Mouse (Mus musculus) C2C12 (cell line): ENCODE measurements around the gene Bcam. TPM values are rescaled to one million over a fixed set of nuclear protein-coding genes. Genes with fewer than 3 reads are reported as not detected.

Experiments
- H3K27me3 ChIP-seq: one replicate; pipeline ENCODE4 v1.6.1; 2011; ENCODE audit not compliant: control insufficient read depth, insufficient read depth, insufficient read length
- H3K36me3 ChIP-seq: one replicate; pipeline ENCODE4 v1.6.1; 2011; ENCODE audit not compliant: control insufficient read depth, insufficient read depth
- H3K4me3 ChIP-seq: one replicate; pipeline ENCODE4 v1.5.1; 2011; ENCODE audit warnings: mild to moderate bottlenecking, control low read depth; ENCODE audit not compliant: poor library complexity, insufficient read depth, severe bottlenecking
- H3K79me2 ChIP-seq: one replicate; pipeline ENCODE4 v1.6.1; 2011; ENCODE audit not compliant: control insufficient read depth, insufficient read depth
- H3K79me3 ChIP-seq: one replicate; pipeline ENCODE4 v1.6.1; 2011; ENCODE audit warnings: low read depth, control low read depth
- H3ac ChIP-seq: one replicate; pipeline ENCODE3; 2011; ENCODE audit warnings: low read depth; ENCODE audit not compliant: control insufficient read depth, insufficient read length
- CEBPB ChIP-seq: IDR thresholded peaks from one replicate; pipeline ENCODE4 v1.6.1; 2011; ENCODE audit warnings: low read depth, mild to moderate bottlenecking, control low read depth, moderate library complexity
- CTCF ChIP-seq: IDR thresholded peaks from one replicate; pipeline ENCODE4 v1.5.1; 2011; ENCODE audit not compliant: control insufficient read depth, insufficient read depth, insufficient read length
- FOSL1 ChIP-seq: IDR thresholded peaks from one replicate; pipeline ENCODE4 v1.8.0; 2011; ENCODE audit warnings: mild to moderate bottlenecking, low read length; ENCODE audit not compliant: poor library complexity, insufficient read depth, severe bottlenecking
- MAX ChIP-seq: IDR thresholded peaks from one replicate; pipeline ENCODE4 v1.6.1; 2011; ENCODE audit warnings: mild to moderate bottlenecking, control low read depth
- MYOD1 ChIP-seq: IDR thresholded peaks from one replicate; pipeline ENCODE4 v1.6.1; 2011; ENCODE audit warnings: low read depth; ENCODE audit not compliant: control insufficient read depth, insufficient read length
- MYOG ChIP-seq: IDR thresholded peaks from one replicate; pipeline ENCODE4 v1.6.1; 2011; ENCODE audit not compliant: control insufficient read depth, insufficient read length; ENCODE audit errors: extremely low read depth
- USF1 ChIP-seq: IDR thresholded peaks from one replicate; pipeline ENCODE4 v1.6.1; 2011; ENCODE audit warnings: low read depth, mild to moderate bottlenecking, control low read depth, moderate library complexity
- polyA plus RNA-seq: library from polyadenylated mRNA; unstranded; fragments of >200 nt; fragmentation: generic; extraction: Trizol; gene quantifications from one replicate; pipeline ENCODE4 v1.2.1, GENCODE M21; 2012; ENCODE audit warnings: missing spikeins

Bcam gene
- polyA plus RNA-seq, 1 experiment: 1.7 TPM

DNA sequence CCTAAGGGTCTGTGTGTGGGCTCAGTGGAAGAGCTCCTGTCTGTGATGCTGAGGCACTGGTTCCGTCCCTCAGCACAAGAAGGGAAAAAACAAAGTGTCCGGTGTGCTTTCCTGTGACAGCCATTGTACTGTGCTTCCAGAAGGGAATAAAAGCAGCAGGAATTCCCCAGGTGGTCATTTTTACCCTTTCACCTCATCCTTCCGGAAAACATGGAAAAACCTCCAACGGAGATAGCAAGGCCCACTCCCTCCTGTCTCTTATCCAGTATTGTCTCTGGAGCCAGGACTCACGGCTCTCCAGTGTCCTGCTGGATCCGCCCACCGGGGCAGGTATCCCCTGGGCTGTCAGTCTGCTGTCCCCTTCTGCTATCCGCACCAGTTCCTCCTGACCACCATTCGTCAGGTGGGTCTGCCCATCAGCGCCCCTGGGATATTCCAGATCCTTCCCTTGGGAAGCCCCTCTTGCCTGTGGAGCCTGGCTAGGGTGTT lies 36.6 kb downstream of the Bcam start:
- H3K4me3 ChIP-seq: no peak overlapping the region
- no peaks in the 10 kb centered on the region for H3K79me2 ChIP-seq
- H3K27me3 ChIP-seq: no peaks in the 10 kb centered on the region
- no peaks in the 10 kb centered on the region for H3K79me3 ChIP-seq
- no peak overlapping the region for H3ac ChIP-seq
- H3K36me3 ChIP-seq: no peaks in the 10 kb centered on the region
- TF ChIP-seq CEBPB: no peak
- no peak for TF ChIP-seq CTCF
- no peak for TF ChIP-seq FOSL1
- no peak for TF ChIP-seq USF1
- TF ChIP-seq MYOD1: no peak
- no peak for TF ChIP-seq MAX
- no peak for TF ChIP-seq MYOG

- Histone ChIP-seq H3K36me3 (no peaks in the 10 kb centered on the region), H3K4me3 (no peak overlapping the region), H3K27me3 (no peaks in the 10 kb centered on the region), H3K79me2 (no peaks in the 10 kb centered on the region), H3K79me3 (no peaks in the 10 kb centered on the region), H3ac (no peak overlapping the region)
- TF ChIP-seq USF1 (no peak), CEBPB (no peak), MYOG (no peak), CTCF (no peak), FOSL1 (no peak), MYOD1 (no peak), MAX (no peak)
Measured at GRCm38 (mm10) chr7:19726541-19726940, 44.3 kb downstream of the Bcam start.

GRCm38 (mm10) chr7:19724167-19724566 lies 46.6 kb downstream of the Bcam start:
- Histone ChIP-seq H3K27me3 (no peaks in the 10 kb centered on the region), H3K4me3 (no peak overlapping the region), H3ac (no peak overlapping the region), H3K79me3 (no peaks in the 10 kb centered on the region), H3K36me3 (no peaks in the 10 kb centered on the region), H3K79me2 (no peaks in the 10 kb centered on the region)
- no peak for TF ChIP-seq MYOG
- TF ChIP-seq USF1: no peak
- no peak for TF ChIP-seq MYOD1
- no peak for TF ChIP-seq CEBPB
- TF ChIP-seq CTCF: no peak
- no peak for TF ChIP-seq FOSL1
- no peak for TF ChIP-seq MAX

DNA sequence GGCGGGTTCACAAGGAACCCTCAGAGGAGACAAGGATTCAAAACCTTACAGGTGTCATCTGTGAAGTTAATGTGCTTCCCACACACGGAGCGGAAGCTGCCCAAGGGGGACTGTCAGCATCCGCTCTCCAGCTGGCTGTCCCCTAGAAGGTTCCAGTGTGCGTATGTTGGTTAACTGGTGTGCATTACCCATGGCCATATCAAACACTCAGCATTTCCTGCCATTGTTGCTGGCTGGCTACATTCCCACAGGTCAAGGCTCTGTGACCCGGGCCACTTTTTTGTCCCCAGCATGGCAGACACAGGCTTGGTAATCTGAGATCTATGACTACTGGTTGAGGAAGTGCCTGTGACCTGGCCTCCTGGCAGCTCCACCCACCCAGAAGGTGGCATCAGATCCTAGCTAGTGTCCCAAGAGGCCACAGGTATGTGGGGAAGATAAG lies 48.0 kb downstream of the Bcam start:
- Histone ChIP-seq H3K79me3 (no peaks in the 10 kb centered on the region), H3K4me3 (no peak overlapping the region), H3K79me2 (no peaks in the 10 kb centered on the region), H3ac (no peak overlapping the region), H3K36me3 (no peaks in the 10 kb centered on the region), H3K27me3 (no peaks in the 10 kb centered on the region)
- no peak for TF ChIP-seq CTCF
- no peak for TF ChIP-seq MAX
- TF ChIP-seq USF1: no peak

GRCm38 (mm10) chr7:19719200-19719599 lies 51.6 kb downstream of the Bcam start:
- TF ChIP-seq MYOD1 (no peak), CTCF (no peak)
- Histone ChIP-seq H3K79me3 (peaks cover 6% of the 10 kb centered on the region), H3K4me3 (no peak overlapping the region), H3K79me2 (peaks cover 9% of the 10 kb centered on the region), H3K27me3 (no peaks in the 10 kb centered on the region), H3ac (no peak overlapping the region), H3K36me3 (no peaks in the 10 kb centered on the region)

DNA sequence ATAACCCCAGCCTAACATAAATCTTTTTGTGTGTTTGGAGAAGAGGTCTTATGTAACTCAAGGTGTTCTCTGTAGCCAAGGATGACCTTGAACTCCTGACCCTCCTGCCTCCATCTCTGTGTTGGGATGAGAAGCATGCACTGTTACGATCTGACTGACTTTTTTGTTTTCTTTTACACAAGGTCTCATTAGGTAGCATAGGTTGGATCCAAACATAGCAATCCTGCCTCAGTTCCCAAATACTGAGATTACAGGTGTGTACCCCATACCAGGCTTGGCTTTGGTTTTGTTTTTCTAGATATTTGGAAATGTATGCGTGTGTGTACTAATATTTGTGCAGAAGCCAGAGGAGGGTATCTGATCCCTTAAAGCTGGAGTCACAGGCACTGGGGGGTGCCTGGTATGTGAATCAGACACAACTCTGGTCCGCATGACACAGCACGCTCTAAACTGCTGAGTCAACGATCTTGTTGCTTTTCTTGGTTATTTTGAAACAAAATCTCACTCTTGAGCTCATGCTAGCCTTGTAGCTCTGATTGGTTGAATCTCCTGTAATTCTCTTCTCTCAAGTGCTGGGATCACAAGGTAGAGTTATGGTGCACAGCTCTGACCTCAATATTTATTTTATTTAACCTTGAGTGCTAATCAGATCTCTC lies 52.4 kb downstream of the Bcam start:
- H3K79me3 ChIP-seq: peaks cover 14% of the 10 kb centered on the region
- peaks cover 17% of the 10 kb centered on the region for H3K79me2 ChIP-seq
- no peak overlapping the region for H3K4me3 ChIP-seq
- peaks cover 2% of the 10 kb centered on the region for H3K36me3 ChIP-seq
- H3K27me3 ChIP-seq: no peaks in the 10 kb centered on the region
- TF ChIP-seq MAX (no peak), MYOG (no peak), CEBPB (no peak), CTCF (no peak), MYOD1 (no peak), FOSL1 (no peak), USF1 (no peak)
- H3ac ChIP-seq: no peak overlapping the region
